Mouse (Mus musculus): ENCODE data around the gene Gstcd.

Gstcd gene

DNA sequence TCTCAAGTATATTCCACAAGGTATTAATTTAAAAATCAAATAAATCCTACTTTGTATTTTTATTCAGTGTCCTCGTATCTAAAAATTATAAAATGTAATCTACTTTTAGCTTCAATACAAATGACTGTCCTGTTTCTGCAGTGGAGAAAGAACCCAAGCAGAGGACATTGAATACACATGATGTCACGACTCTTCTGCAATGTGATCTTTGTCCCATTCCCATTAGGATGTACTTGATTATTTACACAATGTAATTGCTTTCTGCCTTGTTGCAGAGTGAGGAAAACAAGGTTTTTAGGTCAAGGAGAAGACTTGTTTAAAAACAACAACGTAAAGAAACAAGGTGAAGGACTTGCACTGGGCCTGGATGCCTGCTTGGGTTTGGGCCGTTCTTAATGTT lies 84.6 kb downstream of the Gstcd start:
- DNase-seq = no peak

GRCm38 (mm10) chr3:132996299-132996698 lies 95.5 kb downstream of the Gstcd start:
- DNase-seq = no peak

DNA sequence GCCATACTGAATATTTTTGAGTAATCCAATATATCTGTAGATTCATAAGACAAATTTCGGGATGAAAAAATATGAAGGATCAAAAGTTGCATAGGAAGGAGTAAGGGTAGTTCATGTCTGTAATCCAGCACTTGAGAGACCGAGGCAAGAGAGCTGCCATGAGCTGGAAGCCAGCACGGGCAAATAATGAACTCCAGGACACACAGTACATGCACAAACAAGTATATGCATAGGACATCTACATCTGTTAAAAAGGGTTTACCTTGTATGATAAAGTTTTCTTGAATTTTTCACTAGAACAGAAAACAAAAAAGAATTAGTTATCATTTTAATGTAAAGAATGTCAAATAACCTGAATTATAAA lies 95.9 kb downstream of the Gstcd start:
- no peak for DNase-seq

DNA sequence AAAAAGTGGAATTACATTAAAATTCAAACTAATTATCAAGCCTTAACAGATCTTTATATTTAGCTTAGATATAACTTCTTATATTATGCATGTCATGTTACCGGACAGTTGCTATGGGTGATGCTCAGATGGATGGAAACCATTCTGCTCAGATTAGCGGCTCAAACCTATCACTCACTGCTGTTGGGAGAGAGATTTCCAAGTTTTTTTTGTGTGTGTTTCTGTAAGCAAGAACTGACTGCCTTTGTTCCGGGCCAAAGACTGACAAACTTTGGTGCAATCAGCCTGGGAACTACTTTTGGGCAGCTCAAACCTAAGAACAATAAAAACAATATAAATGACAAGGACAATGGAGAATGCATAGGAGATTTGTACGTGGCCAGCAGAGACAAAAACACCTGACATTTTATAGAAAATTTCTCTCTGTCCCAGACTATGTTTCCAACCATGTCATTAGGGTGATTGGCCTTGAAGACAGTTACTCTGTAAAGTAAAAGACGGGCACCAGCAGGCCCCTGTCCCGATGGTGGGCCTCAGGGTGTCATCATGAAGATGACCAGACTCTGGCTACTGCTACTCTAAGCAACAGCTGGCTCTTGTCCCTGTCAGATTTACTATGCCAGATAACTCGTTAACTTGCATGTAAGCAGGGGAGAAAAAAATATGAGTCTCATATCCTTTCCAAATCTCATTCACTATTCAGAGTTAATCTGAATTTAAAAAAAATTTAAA lies 96.5 kb downstream of the Gstcd start:
- no peak for DNase-seq

DNA sequence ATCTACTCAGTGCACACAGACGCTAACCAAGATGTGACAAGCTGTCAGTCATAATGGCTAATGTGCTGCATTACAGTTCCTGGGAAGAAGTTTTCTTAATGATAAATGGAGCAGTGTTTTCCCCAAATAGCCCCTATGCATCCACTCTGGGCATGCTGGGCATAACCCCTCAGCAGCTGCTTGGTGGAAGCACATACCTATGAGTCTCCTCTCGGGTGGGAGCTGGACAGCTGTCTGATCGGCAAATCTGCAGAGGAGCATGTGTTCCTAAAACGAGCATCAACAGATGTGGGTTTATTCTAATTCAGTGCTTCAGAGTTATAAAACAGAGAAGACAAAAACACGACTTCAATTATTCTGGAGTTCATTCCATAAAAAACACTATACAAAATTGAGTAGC lies 105.6 kb downstream of the Gstcd start:
- DNase-seq = no peak

GRCm38 (mm10) chr3:132983845-132984485 lies 107.9 kb downstream of the Gstcd start:
- DNase-seq = no peak

- no peak for DNase-seq
Measured at GRCm38 (mm10) chr3:132981968-132982367, 109.9 kb downstream of the Gstcd start.

DNA sequence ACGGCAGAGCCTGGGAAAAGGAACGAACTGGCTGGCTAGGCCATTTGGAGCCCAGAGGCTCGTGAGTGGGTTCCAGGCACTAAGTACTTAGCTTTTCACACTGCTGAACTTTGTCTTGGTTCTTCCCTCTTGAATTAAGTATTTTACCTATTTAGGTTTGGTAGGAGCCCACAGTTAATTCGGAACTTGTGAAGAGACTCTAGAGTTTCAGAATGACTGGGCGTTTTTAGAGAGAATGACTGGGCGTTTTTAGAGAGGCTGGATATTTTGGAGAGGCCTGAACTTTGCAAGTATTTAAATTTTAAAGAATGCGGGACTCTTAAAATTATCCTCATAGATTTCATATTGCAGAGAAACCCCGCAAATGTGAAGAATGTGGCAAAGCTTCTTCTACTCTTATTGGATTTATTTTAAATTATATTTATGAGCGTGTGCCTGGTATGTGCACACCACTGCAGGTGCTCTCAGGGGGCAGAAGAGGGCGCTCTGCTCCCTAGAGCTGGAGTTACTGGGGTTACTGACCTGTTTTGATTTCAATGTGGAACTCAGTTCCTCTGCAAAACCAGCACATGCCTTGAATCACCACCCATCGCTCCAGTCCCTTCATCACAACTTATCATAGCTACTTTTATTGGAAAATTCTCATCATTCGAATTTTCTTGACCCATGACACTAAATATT lies 111.9 kb downstream of the Gstcd start:
- DNase-seq = peak; percentile 28

- peak; percentile 83 for DNase-seq
Measured at GRCm38 (mm10) chr3:132966255-132966654, 125.6 kb downstream of the Gstcd start.

DNA sequence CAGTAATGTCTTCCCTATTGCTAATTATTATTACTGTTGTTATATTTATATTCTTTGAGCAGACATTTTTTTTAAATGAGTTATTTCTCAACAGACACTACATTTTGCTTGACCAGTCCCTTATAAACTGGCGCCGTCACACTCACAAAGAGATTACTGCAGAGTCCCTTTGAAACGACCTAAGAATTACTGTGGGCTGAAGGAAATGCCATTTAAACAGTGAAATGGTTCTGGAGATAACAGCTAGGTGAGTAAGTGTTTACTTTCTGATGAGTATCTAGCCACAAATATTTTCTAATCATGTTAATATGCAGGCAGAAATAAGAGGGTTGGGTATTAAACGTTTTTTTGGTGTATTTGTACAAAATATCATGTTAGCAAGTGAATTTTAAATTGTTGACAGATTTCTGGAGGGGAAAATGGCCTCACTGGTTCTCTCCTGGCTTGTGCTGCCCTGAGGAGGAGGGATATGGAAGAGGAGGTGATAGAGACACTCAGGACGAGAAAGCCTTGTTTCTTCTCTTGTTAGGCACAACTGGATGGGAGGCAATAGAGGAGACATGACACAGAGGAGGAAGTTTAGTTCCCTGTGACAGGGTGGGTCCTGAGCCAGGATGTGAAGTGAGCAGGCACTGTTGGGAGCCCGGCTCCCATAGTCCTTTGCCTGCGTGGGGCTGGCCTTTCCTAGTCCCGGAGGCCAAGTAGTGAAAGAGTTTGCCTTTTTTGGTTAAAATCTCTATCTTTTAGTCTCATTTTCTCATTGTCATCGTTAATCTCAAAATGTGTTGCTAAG lies 126.9 kb downstream of the Gstcd start:
- DNase-seq = peak; percentile 28

GRCm38 (mm10) chr3:132962631-132963361 lies 129.0 kb downstream of the Gstcd start:
- peak; percentile 33 for DNase-seq

DNA sequence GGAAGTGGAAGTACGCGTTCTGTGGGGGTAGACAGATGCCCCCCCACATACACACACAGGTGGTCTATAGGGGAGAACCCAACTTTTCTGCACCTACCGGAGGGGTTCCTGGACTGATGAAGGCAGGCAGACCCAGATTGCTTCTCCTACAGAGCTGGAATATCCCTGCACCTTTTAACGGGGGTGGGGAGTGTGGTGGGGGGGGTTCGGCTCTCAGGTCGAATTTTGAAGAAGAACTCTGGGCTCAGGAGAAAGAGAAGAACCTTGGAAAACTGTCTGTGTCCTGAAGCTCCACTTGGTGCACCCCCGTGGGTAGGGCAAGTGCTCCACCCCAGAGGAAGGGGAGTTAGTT lies 141.3 kb downstream of the Gstcd start:
- DNase-seq = peak; percentile 72

GRCm38 (mm10) chr3:132949791-132950528 lies 141.9 kb downstream of the Gstcd start, which contains the start of gene Npnt:
Gene Npnt, minus strand, starts transcription at chr3:132950291.
- DNase-seq = peak; percentile 56

GRCm38 (mm10) chr3:132949380-132949790 lies 142.4 kb downstream of the Gstcd start:
- DNase-seq = peak; percentile 86

DNA sequence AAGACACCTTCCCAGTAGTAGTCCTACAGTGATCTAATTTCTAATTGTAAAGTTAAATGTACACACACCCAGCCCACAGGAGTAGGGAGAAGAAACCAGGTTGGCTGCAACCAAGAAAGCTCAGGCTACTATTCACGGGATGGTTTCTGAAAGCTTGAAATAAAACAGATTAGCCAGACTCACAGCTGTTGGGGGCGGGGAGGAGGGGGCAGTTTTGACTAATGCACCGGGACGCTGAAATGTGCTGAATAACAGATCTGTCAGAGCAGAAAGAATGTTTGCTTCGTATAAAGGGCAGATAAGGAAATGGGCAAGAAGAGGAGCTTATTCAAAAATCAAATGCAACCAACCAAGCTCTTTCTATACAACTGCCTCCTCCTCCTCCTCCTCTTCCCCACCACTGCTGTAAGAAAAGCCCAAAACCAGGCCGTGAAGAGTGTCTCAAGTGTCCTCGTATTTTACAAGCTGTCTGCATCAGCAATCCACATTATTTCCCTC lies 143.5 kb downstream of the Gstcd start:
- DNase-seq = peak; percentile 67

- DNase-seq = no peak
Measured at GRCm38 (mm10) chr3:132946086-132946485, 145.7 kb downstream of the Gstcd start.

DNA sequence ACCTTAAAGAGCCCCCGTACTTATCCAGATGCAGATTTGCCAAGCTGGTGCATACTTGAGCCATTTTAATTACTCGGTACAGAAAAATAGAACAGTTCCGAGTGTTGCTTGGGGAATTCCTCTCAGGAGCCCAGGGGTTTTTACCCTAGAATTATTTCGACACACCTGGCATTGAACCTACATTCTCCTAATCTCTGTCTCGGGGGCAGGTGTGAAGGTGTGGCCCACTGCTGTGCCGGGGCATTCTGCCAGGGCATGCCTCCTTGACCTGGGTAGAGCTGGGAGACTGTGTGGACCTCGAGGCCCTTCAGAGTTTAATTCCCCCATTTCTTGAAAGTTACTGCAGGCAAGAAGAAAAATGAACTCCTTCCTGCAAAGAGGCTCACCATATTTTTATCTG lies 146.2 kb downstream of the Gstcd start:
- peak; percentile 82 for DNase-seq

- peak; percentile 81 for DNase-seq
Measured at GRCm38 (mm10) chr3:132944609-132945008, 147.2 kb downstream of the Gstcd start.

DNA sequence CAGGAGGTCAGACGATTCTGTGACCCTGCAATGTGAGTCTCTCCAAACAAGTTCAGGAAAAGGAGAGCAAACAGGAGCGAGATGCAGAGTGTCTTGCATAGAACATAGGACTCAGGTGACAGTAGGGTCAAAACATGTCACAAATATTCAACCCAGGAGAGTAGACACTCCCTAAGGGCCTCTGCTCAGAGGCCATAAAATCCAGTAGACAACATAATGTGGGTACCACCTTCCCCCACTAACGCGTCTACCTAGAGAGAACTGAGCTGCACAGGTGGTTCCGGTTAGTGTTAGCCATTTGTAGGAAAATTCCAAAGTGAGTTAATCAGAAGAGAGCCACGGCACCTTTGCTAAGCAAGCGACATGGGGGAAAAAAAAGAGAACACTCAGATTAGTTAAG lies 147.6 kb downstream of the Gstcd start:
- DNase-seq = peak; percentile 46

DNA sequence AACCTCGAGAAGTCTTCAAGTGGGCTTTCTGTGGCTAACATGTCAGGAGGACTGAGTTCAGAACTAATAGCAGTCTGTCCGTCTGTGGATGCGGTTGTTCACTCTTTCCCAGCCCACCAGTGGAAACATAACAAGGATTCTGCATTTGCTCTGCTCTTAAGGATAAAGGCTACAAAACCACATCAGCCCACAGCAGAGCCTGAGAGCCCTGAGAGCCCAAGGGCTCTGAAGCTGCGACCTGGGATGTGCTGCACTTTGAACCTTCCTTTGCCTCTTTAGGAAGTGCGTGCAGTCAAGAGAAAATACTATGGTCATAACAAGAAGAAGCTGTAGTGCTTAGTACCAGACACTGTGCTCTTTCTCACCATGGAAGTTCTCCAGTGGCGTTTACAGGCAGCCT lies 149.1 kb downstream of the Gstcd start:
- DNase-seq = peak; percentile 66

DNA sequence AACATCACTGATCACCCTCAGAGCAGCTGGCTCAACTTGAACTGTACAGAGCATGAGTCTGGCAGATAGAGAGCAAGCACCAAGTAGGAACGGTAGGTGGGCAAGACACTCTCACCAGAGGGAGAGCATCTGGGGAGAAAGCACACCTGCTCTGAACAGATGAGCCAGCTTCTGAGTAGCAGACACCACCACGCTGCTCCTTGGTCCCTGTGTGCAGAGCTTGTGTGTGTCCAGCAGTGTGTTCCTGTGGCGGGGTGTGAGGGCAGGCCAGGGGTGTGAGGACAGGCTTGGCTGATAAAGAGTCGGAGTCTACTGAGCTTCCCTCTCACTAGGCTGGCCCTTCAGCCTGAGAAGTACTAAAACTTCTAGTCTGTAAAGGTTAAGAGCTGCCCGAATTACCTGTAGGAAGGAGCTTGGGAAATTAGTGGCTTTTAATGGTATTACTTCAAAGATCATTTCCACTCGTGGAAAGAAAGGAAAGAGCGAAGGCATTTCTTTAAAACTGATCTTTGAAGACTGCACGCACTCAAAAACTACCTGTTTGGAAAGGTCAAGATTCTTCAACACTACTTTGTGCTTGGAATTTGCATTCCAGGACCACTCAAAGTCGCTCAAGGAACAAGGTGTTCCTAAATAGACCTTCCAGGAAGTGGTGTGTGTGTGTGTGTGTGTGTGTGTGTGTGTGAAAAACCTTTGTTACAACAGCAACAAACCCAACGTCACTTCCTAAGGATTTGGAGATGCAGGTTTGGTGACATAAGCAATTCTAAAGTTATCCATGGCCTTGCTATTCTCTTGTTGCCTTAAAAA lies 151.4 kb downstream of the Gstcd start:
- peak; percentile 71 for DNase-seq
